Mouse (Mus musculus) embryo, embryonic 10 days (tissue): ENCODE measurements around the gene Strn.

Experiments
- DNase-seq: peaks from one replicate; pipeline ENCODE4 v3.0.0-alpha.2; 2015; ENCODE audit warnings: low spot score

The Strn gene

GRCm38 (mm10) chr17:78737096-78737495 lies at the start of gene Strn:
Strn (minus strand) TSS chr17:78737196.
- DNase-seq, result no peak

GRCm38 (mm10) chr17:78778765-78779164 lies 41.8 kb upstream of the Strn start:
- DNase-seq, result no peak

- no peak for DNase-seq
These were observed 35.3 kb upstream of the Strn start for GRCm38 (mm10) chr17:78772317-78772716.

GRCm38 (mm10) chr17:78770932-78771331 lies 33.9 kb upstream of the Strn start:
- no peak for DNase-seq

- DNase-seq, result no peak
These were observed 32.3 kb upstream of the Strn start for GRCm38 (mm10) chr17:78769341-78769740.

- no peak for DNase-seq
These were observed 31.9 kb upstream of the Strn start for GRCm38 (mm10) chr17:78768937-78769336.

- DNase-seq, result no peak
These were observed 30.6 kb upstream of the Strn start for GRCm38 (mm10) chr17:78767546-78767945.

- no peak for DNase-seq
These were observed 29.1 kb upstream of the Strn start for GRCm38 (mm10) chr17:78766084-78766483.

GRCm38 (mm10) chr17:78763272-78763671 lies 26.3 kb upstream of the Strn start:
- no peak for DNase-seq

GRCm38 (mm10) chr17:78752938-78753655 lies 16.1 kb upstream of the Strn start:
- no peak for DNase-seq

GRCm38 (mm10) chr17:78752064-78752463 lies 15.1 kb upstream of the Strn start:
- peak; percentile 30 for DNase-seq

GRCm38 (mm10) chr17:78748440-78748839 lies 11.4 kb upstream of the Strn start:
- no peak for DNase-seq

- no peak for DNase-seq
These were observed 1.4 kb upstream of the Strn start for GRCm38 (mm10) chr17:78738416-78738815.

- DNase-seq, result peak; percentile 24
These were observed 775 bp upstream of the Strn start for GRCm38 (mm10) chr17:78737771-78738170.

- peak; percentile 99 for DNase-seq
These were observed 465 bp downstream of the Strn start for GRCm38 (mm10) chr17:78736473-78736988.

- DNase-seq, result peak; percentile 71
These were observed 1.1 kb downstream of the Strn start for GRCm38 (mm10) chr17:78735731-78736472.

GRCm38 (mm10) chr17:78734806-78735205 lies 2.2 kb downstream of the Strn start:
- no peak for DNase-seq

GRCm38 (mm10) chr17:78732056-78732455 lies 4.9 kb downstream of the Strn start:
- no peak for DNase-seq

- no peak for DNase-seq
These were observed 10.1 kb downstream of the Strn start for GRCm38 (mm10) chr17:78726746-78727449.

- DNase-seq, result no peak
These were observed 12.4 kb downstream of the Strn start for GRCm38 (mm10) chr17:78724461-78725055.

GRCm38 (mm10) chr17:78721690-78722089 lies 15.3 kb downstream of the Strn start:
- DNase-seq, result no peak

- DNase-seq, result no peak
These were observed 17.9 kb downstream of the Strn start for GRCm38 (mm10) chr17:78719086-78719485.
